Mouse (Mus musculus): Measurements from ENCODE around the gene Tm4sf20. TPM values are rescaled to one million over a fixed set of nuclear protein-coding genes. Genes with fewer than 3 reads are reported as not detected.

Gene Tm4sf20
- polyA plus RNA-seq, 1 experiment from 2014 or later: 0.29 TPM

GRCm38 (mm10) chr1:82724339-82725025 lies 43.8 kb downstream of the Tm4sf20 start, which contains the start of gene Mff:
TSS of gene Mff (plus strand) at chr1:82724890.
- Histone ChIP-seq H3K36me3 (ENCODE audit: control insufficient read depth, insufficient read depth, low read length) (peaks cover under 1% of the 10 kb centered on the region; the same call in 1 of the 2 replicates), H3K27ac (ENCODE audit: low read depth, low read length) (peak within 1 kb of the TSS; percentile 46; the same call in 1 of the 2 replicates)
- 10% methylated on average over 38 of the region's 38 CpGs for WGBS (ENCODE audit: insufficient replicate concordance)

GRCm38 (mm10) chr1:82717816-82718512 lies 50.3 kb downstream of the Tm4sf20 start:
- 52% methylated on average over 9 of the region's 9 CpGs for WGBS (ENCODE audit: insufficient replicate concordance)
- Histone ChIP-seq H3K9ac (ENCODE audit: low read depth, low read length) (no peak overlapping the region), H3K4me2 (no peak overlapping the region), H3K27me3 (ENCODE audit: control insufficient read depth, insufficient read depth, low read length) (no peaks in the 10 kb centered on the region), H3K9me3 (replicated peaks; ENCODE audit: control insufficient read depth, low read length) (no peaks in the 10 kb centered on the region), H3K4me1 (ENCODE audit: control insufficient read depth, insufficient read depth, low read length) (no peaks in the 10 kb centered on the region), H3K27ac (ENCODE audit: low read depth, low read length) (no peak overlapping the region), H3K4me3 (ENCODE audit: low read depth, low read length) (no peak overlapping the region), H3K36me3 (ENCODE audit: control insufficient read depth, insufficient read depth, low read length) (no peaks in the 10 kb centered on the region)
- ATAC-seq (replicated peaks; ENCODE audit: insufficient number of reproducible peaks, low FRiP score, low TSS enrichment): no peak

More at GRCm38 (mm10) chr1:82724339-82725025, 43.8 kb downstream of the Tm4sf20 start, which contains the start of gene Mff:
- H3K4me2 ChIP-seq: peak within 1 kb of the TSS; percentile 84
- H3K27me3 ChIP-seq (ENCODE audit: control insufficient read depth, insufficient read depth, low read length): no peaks in the 10 kb centered on the region
- no peaks in the 10 kb centered on the region for H3K9me3 ChIP-seq (replicated peaks; ENCODE audit: control insufficient read depth, low read length)
- H3K4me1 ChIP-seq (ENCODE audit: control insufficient read depth, insufficient read depth, low read length): peaks cover 10% of the 10 kb centered on the region; the same call in 1 of the 2 replicates
- H3K9ac ChIP-seq (ENCODE audit: low read depth, low read length): peak within 1 kb of the TSS; percentile 93
- peak; percentile 99 for ATAC-seq (replicated peaks; ENCODE audit: insufficient number of reproducible peaks, low FRiP score, low TSS enrichment)
- H3K4me3 ChIP-seq (ENCODE audit: low read depth, low read length): peak within 1 kb of the TSS; percentile 86

Other genes with a start within 250 kb of the Tm4sf20 start
- gene Col4a4, start 181.6 kb downstream of the Tm4sf20 start, polyA plus RNA-seq (2014; fragmentation: Nextera tagmentation; extraction: Ambion mirVana): 0.31 and 0.38 TPM in 2 replicates
- 0.32 and 0.54 TPM in 2 replicates for gene Col4a3, start 181.5 kb downstream of the Tm4sf20 start, polyA plus RNA-seq (2014; fragmentation: Nextera tagmentation; extraction: Ambion mirVana)
- 220 and 228 TPM in 2 replicates for gene Mff, start 43.6 kb downstream of the Tm4sf20 start, polyA plus RNA-seq (2014; fragmentation: Nextera tagmentation; extraction: Ambion mirVana)
- gene Gm47791, start 2.8 kb upstream of the Tm4sf20 start, polyA plus RNA-seq (2014; fragmentation: Nextera tagmentation; extraction: Ambion mirVana): not detected in 2 replicates
- 42.2 and 43.8 TPM in 2 replicates for gene Agfg1, start 71.0 kb upstream of the Tm4sf20 start, polyA plus RNA-seq (2014; fragmentation: Nextera tagmentation; extraction: Ambion mirVana)
- 0.38 and 0.40 TPM in 2 replicates for gene A030005L19Rik, start 144.9 kb upstream of the Tm4sf20 start, polyA plus RNA-seq (2014; fragmentation: Nextera tagmentation; extraction: Ambion mirVana)
- not detected in 2 replicates for gene A030014E15Rik, start 156.5 kb upstream of the Tm4sf20 start, polyA plus RNA-seq (2014; fragmentation: Nextera tagmentation; extraction: Ambion mirVana)
- not detected in 2 replicates for gene Gm6217, start 162.9 kb upstream of the Tm4sf20 start, polyA plus RNA-seq (2014; fragmentation: Nextera tagmentation; extraction: Ambion mirVana)
- not detected in 2 replicates for gene A030003K21Rik, start 174.9 kb upstream of the Tm4sf20 start, polyA plus RNA-seq (2014; fragmentation: Nextera tagmentation; extraction: Ambion mirVana)
- not detected in 2 replicates for gene Gm7544, start 187.6 kb upstream of the Tm4sf20 start, polyA plus RNA-seq (2014; fragmentation: Nextera tagmentation; extraction: Ambion mirVana)
- gene Gm47955, start 191.8 kb upstream of the Tm4sf20 start, polyA plus RNA-seq (2014; fragmentation: Nextera tagmentation; extraction: Ambion mirVana): not detected in 2 replicates
- not detected in 2 replicates for gene Gm47959, start 232.1 kb upstream of the Tm4sf20 start, polyA plus RNA-seq (2014; fragmentation: Nextera tagmentation; extraction: Ambion mirVana)